Mouse (Mus musculus) embryonic facial prominence, embryonic 10.5 days (tissue): Measurements from ENCODE around the gene Itgb3. TPM values are rescaled to one million over a fixed set of nuclear protein-coding genes. Genes with fewer than 3 reads are reported as not detected.
A peak's percentile ranks its signal among the peaks of the same experiment; 100 is the strongest.

Source experiments
- DNase-seq: peaks from one replicate; pipeline ENCODE4 v3.0.0-alpha.2; 2017; ENCODE audit warnings: low spot score
- H3K27ac ChIP-seq: fragments of 300-500 bp; sonication (generic); replicated peaks from 2 replicates; pipeline ENCODE4 v1.5.1; 2016; ENCODE audit warnings: mild to moderate bottlenecking
- H3K27me3 ChIP-seq: fragments of 300-500 bp; sonication (generic); replicated peaks from 2 replicates; pipeline ENCODE4 v1.6.1; 2016; ENCODE audit warnings: low read depth, mild to moderate bottlenecking; ENCODE audit not compliant: poor library complexity, severe bottlenecking
- H3K36me3 ChIP-seq: fragments of 300-500 bp; sonication (generic); replicated peaks from 2 replicates; pipeline ENCODE4 v1.6.1; 2016; ENCODE audit warnings: mild to moderate bottlenecking, moderate library complexity
- H3K4me1 ChIP-seq: fragments of 300-500 bp; sonication (generic); 2 replicates; pipeline ENCODE4 v1.6.1; 2016
- H3K4me3 ChIP-seq: fragments of 300-500 bp; sonication (generic); 2 replicates; pipeline ENCODE4 v1.5.1; 2016; ENCODE audit warnings: mild to moderate bottlenecking, moderate library complexity
- H3K9me3 ChIP-seq: fragments of 300-500 bp; sonication (generic); 2 replicates; pipeline ENCODE4 v1.6.1; 2016; ENCODE audit warnings: mild to moderate bottlenecking
- WGBS: fragments of 180-500 bp; shearing (Covaris S2); methylation state at CpG from one replicate; pipeline ENCODE4 v1.1.7; 2016; 5-methylcytosine and 5-hydroxymethylcytosine counted together
- polyA plus RNA-seq: library from polyadenylated mRNA; unstranded; fragments of >200 nt; fragmentation: Nextera tagmentation; extraction: Ambion mirVana; gene quantifications from 2 replicates; pipeline ENCODE4 v1.2.1, GENCODE M21; 2016

The Itgb3 gene
- polyA plus RNA-seq, 1 experiment from 2014 or later, result 4.2 TPM

- no peak for DNase-seq
- Histone ChIP-seq H3K9me3 (no peaks in the 10 kb centered on the region), H3K4me1 (peaks cover 34% of the 10 kb centered on the region), H3K36me3 (no peaks in the 10 kb centered on the region), H3K27ac (no peak overlapping the region), H3K4me3 (no peak overlapping the region), H3K27me3 (no peaks in the 10 kb centered on the region)
- WGBS, result 88% methylated on average over 5 of the region's 5 CpGs
These were observed 20.8 kb downstream of the Itgb3 start for GRCm38 (mm10) chr11:104628566-104628965.

DNA sequence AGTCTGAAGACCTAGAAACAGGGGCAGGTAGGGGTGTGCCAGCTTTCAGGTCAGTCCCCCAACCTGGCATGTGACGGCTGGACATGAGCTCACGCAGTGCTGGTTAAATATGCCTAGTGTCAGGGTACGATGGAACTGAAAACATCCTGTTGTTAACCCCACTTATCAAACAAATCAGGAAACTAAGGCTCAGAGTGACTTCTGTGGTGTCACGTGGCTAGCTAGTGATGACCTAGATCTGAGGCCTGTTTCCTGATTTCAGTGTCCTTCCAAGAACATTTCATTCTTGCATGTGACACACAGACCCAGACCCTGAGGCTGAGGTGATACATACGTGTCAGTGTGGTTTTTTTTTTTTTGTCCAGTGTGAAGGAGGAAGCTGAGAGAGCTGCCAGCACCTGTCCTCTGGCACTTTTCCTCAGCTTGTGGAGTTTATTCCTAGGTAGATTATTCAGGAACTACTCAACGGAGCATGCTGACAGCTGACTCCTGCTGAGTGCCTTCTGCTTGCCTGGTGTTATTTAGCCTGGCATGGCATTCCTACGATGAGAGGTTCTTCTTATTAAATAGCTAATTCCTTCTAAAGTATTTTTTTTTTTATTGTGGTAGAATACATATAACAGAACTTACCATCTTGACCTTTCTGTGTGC lies 22.5 kb downstream of the Itgb3 start:
- 80% methylated on average over 7 of the region's 7 CpGs for WGBS

GRCm38 (mm10) chr11:104631306-104631705 lies 23.5 kb downstream of the Itgb3 start:
- Histone ChIP-seq H3K4me3 (no peak overlapping the region), H3K27me3 (no peaks in the 10 kb centered on the region), H3K4me1 (peaks cover 7% of the 10 kb centered on the region), H3K9me3 (no peaks in the 10 kb centered on the region), H3K36me3 (no peaks in the 10 kb centered on the region), H3K27ac (no peak overlapping the region)
- WGBS, result 66% methylated on average over 1 of the region's 1 CpGs
- DNase-seq, result no peak

More for the DNA sequence above, 22.5 kb downstream of the Itgb3 start:
- Histone ChIP-seq H3K4me1 (peaks cover 17% of the 10 kb centered on the region), H3K36me3 (no peaks in the 10 kb centered on the region), H3K4me3 (no peak overlapping the region), H3K27me3 (no peaks in the 10 kb centered on the region), H3K27ac (no peak overlapping the region), H3K9me3 (no peaks in the 10 kb centered on the region)
- DNase-seq, result no peak

DNA sequence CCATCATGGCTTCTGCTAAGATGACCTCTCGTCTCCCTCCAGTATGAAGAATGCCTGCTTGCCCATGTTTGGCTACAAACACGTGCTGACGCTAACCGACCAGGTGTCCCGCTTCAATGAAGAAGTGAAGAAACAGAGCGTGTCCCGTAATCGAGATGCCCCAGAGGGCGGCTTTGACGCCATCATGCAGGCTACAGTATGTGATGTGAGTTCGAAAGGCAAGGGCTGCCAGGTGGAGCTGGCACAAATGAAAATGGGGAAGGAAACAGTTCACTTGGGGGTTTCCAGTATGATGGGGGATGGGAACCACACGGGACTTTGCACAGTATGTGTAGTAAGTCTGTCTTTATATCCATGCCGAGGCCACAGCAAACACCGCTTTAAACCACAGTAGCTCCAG lies 29.2 kb downstream of the Itgb3 start:
- Histone ChIP-seq H3K4me1 (peaks cover 18% of the 10 kb centered on the region), H3K4me3 (no peak overlapping the region), H3K27me3 (no peaks in the 10 kb centered on the region), H3K27ac (no peak overlapping the region), H3K9me3 (no peaks in the 10 kb centered on the region), H3K36me3 (no peaks in the 10 kb centered on the region)
- DNase-seq, result no peak
- 93% methylated on average over 14 of the region's 14 CpGs for WGBS

DNA sequence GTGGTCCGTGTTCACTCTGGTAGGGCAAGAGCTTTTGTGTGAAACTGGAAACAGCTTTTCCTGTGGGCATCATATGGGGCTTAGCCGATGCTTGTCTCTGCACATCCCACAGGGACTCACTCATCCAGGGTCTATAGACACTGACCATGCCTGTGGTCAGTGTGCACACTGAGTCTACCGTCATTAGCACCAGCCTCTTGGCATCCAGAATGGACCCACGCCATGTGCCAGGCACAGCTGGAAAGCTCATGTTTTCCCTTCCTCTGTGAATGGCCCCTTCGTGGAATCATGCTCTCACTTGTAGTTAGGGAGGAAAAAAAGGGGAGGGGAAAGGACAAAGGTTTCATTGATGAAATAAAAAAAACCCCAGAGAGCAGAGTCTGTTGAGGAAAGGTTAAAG lies 30.2 kb downstream of the Itgb3 start:
- Histone ChIP-seq H3K4me1 (peaks cover 18% of the 10 kb centered on the region), H3K27ac (no peak overlapping the region; the same call in 1 of the 2 replicates), H3K36me3 (no peaks in the 10 kb centered on the region), H3K9me3 (no peaks in the 10 kb centered on the region), H3K4me3 (no peak overlapping the region), H3K27me3 (no peaks in the 10 kb centered on the region)
- DNase-seq, result no peak
- 44% methylated on average over 5 of the region's 5 CpGs for WGBS

DNA sequence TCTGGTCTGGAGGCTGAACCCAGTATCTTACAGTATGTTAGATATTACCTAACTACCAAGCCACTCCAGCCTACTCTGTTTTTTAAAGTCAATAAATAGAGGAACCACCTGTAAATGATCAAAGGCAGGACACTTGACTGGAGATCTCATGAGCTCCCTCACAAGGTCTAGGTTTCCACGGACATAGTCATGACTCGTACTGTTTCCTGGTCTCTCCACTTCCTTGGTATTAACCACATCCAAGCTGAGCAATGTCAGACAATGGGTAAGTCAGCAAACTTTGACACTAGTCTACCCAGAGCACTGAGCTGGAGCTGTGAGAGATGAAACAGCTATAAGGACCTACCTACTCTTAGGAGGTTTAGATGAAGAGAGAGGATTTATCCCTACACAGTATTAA lies 31.1 kb downstream of the Itgb3 start:
- H3K36me3 ChIP-seq, result no peaks in the 10 kb centered on the region
- no peak overlapping the region for H3K27ac ChIP-seq
- 66% methylated on average over 2 of the region's 2 CpGs for WGBS

DNA sequence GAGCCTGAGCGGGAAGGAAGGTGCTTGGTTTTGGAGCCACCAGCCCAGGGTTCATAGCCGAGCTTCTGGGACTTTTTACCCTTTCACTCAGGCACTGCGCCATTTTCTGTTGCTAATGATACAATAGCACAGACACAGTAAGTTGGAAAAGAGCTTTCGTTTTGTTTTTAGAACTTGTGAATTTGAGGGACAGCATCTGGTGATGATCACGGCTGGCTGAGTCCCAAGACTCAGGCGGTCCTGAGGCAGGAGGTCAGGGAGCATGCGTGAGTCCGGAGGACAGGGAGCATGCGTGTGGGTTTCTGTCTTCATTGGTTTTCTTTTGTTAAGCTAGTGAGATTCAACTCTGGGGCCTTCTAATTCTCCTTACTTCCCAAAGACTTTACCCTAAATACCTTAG lies 31.8 kb downstream of the Itgb3 start:
- DNase-seq, result no peak
- no peaks in the 10 kb centered on the region for H3K36me3 ChIP-seq
- no peak overlapping the region for H3K27ac ChIP-seq
- no peak overlapping the region for H3K4me3 ChIP-seq
- no peaks in the 10 kb centered on the region for H3K9me3 ChIP-seq
- H3K27me3 ChIP-seq, result no peaks in the 10 kb centered on the region
- 86% methylated on average over 9 of the region's 9 CpGs for WGBS
- peaks cover 21% of the 10 kb centered on the region for H3K4me1 ChIP-seq

More for the DNA sequence above, 31.1 kb downstream of the Itgb3 start:
- no peaks in the 10 kb centered on the region for H3K9me3 ChIP-seq
- peaks cover 21% of the 10 kb centered on the region for H3K4me1 ChIP-seq
- no peak overlapping the region for H3K4me3 ChIP-seq
- DNase-seq, result no peak
- no peaks in the 10 kb centered on the region for H3K27me3 ChIP-seq

- Histone ChIP-seq H3K4me3 (no peak overlapping the region), H3K36me3 (no peaks in the 10 kb centered on the region), H3K27ac (no peak overlapping the region), H3K4me1 (peaks cover 21% of the 10 kb centered on the region), H3K27me3 (no peaks in the 10 kb centered on the region), H3K9me3 (no peaks in the 10 kb centered on the region)
- DNase-seq, result no peak
- WGBS, result 86% methylated on average over 10 of the region's 10 CpGs
These were observed 33.1 kb downstream of the Itgb3 start for GRCm38 (mm10) chr11:104640894-104641293.

- no peak for DNase-seq
- 84% methylated on average over 4 of the region's 4 CpGs for WGBS
- H3K9me3 ChIP-seq, result no peaks in the 10 kb centered on the region
- no peak overlapping the region for H3K27ac ChIP-seq
- H3K27me3 ChIP-seq, result no peaks in the 10 kb centered on the region
- H3K4me1 ChIP-seq, result peaks cover 29% of the 10 kb centered on the region
- H3K36me3 ChIP-seq, result no peaks in the 10 kb centered on the region
- H3K4me3 ChIP-seq, result no peak overlapping the region
These were observed 35.4 kb downstream of the Itgb3 start for GRCm38 (mm10) chr11:104643236-104643635.

DNA sequence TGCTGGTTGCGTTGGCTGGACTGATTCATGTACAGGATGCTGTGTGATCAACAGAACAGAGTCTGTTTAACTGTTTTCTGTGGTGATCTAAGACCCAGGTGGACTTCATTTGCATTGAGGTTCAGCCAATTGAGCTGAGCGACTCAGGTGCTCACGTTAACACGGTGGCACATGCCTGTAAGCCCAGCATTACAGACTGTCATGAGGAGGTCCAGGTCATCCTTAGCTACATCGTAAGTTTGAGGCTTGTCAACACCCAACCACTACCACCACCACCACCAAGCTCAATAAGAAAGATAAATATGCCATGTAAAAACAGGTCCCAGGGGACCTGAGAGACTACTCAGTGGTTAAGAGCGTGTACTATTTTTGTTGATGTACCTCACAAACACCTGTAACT lies 37.6 kb downstream of the Itgb3 start:
- no peaks in the 10 kb centered on the region for H3K36me3 ChIP-seq
- no peak for DNase-seq
- H3K4me1 ChIP-seq, result peaks cover 17% of the 10 kb centered on the region; the same call in 1 of the 2 replicates
- no peaks in the 10 kb centered on the region for H3K9me3 ChIP-seq
- WGBS, result 93% methylated on average over 6 of the region's 6 CpGs
- H3K4me3 ChIP-seq, result no peak overlapping the region
- no peak overlapping the region for H3K27ac ChIP-seq
- H3K27me3 ChIP-seq, result no peaks in the 10 kb centered on the region

DNA sequence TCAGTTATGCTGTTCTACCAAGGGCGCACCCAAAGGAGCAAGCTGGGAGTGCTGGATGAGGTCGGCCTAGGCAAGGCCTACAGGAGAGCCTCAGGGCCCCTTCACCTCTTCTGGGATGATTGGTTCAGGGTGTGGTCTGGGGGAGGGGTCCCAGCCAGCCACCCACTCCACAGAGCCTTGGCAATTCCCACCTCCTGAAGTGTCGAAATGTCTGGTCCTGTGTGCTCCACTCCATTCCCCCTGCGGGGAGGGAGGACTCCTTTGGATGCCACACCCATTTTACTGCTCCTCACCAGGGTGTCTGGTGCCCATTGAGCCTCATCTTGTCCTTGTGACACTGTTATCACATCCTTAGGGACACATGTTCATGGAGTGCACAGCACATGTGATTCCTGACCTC lies 38.4 kb downstream of the Itgb3 start:
- H3K4me1 ChIP-seq, result peaks cover 17% of the 10 kb centered on the region; the same call in 1 of the 2 replicates
- H3K27ac ChIP-seq, result no peak overlapping the region
- WGBS, result 78% methylated on average over 4 of the region's 4 CpGs
- no peak for DNase-seq
- no peaks in the 10 kb centered on the region for H3K27me3 ChIP-seq
- H3K4me3 ChIP-seq, result no peak overlapping the region
- H3K36me3 ChIP-seq, result no peaks in the 10 kb centered on the region
- H3K9me3 ChIP-seq, result no peaks in the 10 kb centered on the region

DNA sequence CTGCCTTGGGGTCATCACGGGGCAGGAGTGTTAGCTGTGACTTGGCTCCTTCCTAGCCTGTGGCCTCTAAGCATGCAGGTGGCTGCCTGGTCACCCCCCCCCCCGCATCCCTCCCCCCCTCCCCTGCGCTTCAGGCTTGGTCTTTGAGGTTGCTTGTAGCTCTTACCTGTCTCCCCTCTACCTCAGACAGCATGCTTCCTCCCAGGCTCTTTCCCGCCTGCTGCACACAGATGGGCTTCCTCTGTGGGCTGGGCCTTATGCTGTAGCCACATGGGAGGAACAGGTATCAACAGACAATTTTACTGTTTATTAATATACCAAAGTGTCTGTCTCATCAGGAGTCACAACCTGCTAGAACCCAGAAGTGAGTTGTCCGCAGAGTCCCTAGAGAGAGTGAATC lies 38.8 kb downstream of the Itgb3 start:
- H3K27me3 ChIP-seq, result no peaks in the 10 kb centered on the region
- WGBS, result 87% methylated on average over 5 of the region's 5 CpGs
- no peak overlapping the region for H3K27ac ChIP-seq
- no peak for DNase-seq
- H3K9me3 ChIP-seq, result no peaks in the 10 kb centered on the region
- no peaks in the 10 kb centered on the region for H3K36me3 ChIP-seq
- H3K4me3 ChIP-seq, result no peak overlapping the region
- peaks cover 17% of the 10 kb centered on the region; the same call in 1 of the 2 replicates for H3K4me1 ChIP-seq

GRCm38 (mm10) chr11:104647188-104647867 lies 39.5 kb downstream of the Itgb3 start:
- Histone ChIP-seq H3K36me3 (no peaks in the 10 kb centered on the region), H3K4me3 (no peak overlapping the region), H3K4me1 (peaks cover 17% of the 10 kb centered on the region; the same call in 1 of the 2 replicates), H3K9me3 (no peaks in the 10 kb centered on the region), H3K27me3 (no peaks in the 10 kb centered on the region), H3K27ac (peak overlapping the region; percentile 59)
- no peak for DNase-seq
- 47% methylated on average over 8 of the region's 8 CpGs for WGBS
